Mouse (Mus musculus): ENCODE results near the gene Ubap1l.

DNA sequence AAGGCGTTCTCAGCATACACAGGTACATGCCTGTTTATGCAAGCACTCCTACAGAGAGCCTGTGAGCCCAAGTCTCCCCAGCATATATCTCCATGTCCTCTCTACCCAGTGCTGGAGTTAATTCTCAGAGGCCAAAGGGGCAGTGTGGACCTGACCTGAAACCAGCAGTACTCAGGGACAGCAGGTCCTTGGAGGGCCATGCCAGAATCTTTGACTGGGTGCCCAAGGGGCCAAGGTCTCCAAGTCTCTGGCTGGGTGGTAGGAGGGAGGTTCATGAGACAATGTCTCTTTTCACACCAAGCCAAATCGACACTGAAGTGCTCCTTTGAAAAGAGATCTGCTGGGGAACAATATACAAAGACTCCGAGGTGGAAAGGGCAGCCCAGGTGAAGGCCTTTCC, 47.0 kb downstream of the Ubap1l start:
- TF ChIP-seq CTCF (IDR thresholded peaks at IDR 0.05; ENCODE audit: low read depth, low read length) (no peak), POLR2A (IDR thresholded peaks at IDR 0.05; ENCODE audit: extremely low read depth, insufficient read depth, low read length) (no peak)

Measured in liver, adult 2 months (tissue).